Mouse (Mus musculus): ENCODE measurements around the gene Fndc3b.

DNA sequence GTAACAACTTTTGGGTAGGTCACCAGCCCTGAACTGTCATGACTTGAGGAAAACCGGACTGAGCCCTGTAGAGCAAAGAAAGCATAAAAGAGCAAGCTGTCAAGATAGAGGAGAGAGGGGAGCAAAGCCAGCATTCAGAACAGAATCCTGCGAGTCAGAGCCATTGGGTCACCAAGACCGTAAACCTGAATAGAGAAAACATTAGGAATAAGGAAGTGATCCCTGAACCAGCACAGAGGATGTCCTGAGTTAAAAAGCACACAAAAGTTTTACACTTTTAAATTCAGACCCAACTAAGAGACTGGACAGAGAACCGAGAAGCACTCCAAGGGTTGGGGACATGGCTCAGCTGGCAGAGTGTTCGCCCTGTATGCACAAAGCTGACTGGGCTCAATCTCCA lies 24.0 kb upstream of the Fndc3b start:
- TF ChIP-seq CTCF (IDR thresholded peaks at IDR 0.05; ENCODE audit: low read depth), result no peak
- TF ChIP-seq EP300 (IDR thresholded peaks at IDR 0.05; ENCODE audit: low read depth), result no peak
